Mouse (Mus musculus) cerebellum, postnatal 25 days (tissue): ENCODE measurements around the gene Hsd11b2.

Source experiments
- DNase-seq, 2 experiments: peaks; one replicate each; pipeline ENCODE4 v3.0.0; 2021; ENCODE audit warnings: mixed read lengths in 2 of 2

Gene Hsd11b2

GRCm38 (mm10) chr8:105528206-105528605 is 9.7 kb downstream of the Hsd11b2 start:
- no peak for DNase-seq

GRCm38 (mm10) chr8:105529271-105529670 is 10.7 kb downstream of the Hsd11b2 start:
- no peak for DNase-seq

GRCm38 (mm10) chr8:105531774-105532173 is 13.2 kb downstream of the Hsd11b2 start:
- peak in 1 of 2 experiments; percentile 72 for DNase-seq

- no peak for DNase-seq
Observed at GRCm38 (mm10) chr8:105533439-105533838, 14.9 kb downstream of the Hsd11b2 start.

GRCm38 (mm10) chr8:105533892-105534329 is 15.4 kb downstream of the Hsd11b2 start:
- peak; percentile 80 to 88 for DNase-seq

GRCm38 (mm10) chr8:105536546-105536945 is 18.0 kb downstream of the Hsd11b2 start:
- DNase-seq, result peak in 1 of 2 experiments; percentile 23

- peak; percentile 80 to 84 for DNase-seq
Observed at GRCm38 (mm10) chr8:105537011-105537677, 18.6 kb downstream of the Hsd11b2 start.

- DNase-seq, result no peak
Observed at GRCm38 (mm10) chr8:105538940-105539339, 20.4 kb downstream of the Hsd11b2 start.

- DNase-seq, result no peak
Observed at GRCm38 (mm10) chr8:105542032-105542656, 23.6 kb downstream of the Hsd11b2 start.

- no peak for DNase-seq
Observed at GRCm38 (mm10) chr8:105542808-105543207, 24.3 kb downstream of the Hsd11b2 start.

GRCm38 (mm10) chr8:105543703-105544102 is 25.1 kb downstream of the Hsd11b2 start:
- no peak for DNase-seq

GRCm38 (mm10) chr8:105544544-105545205 is 26.1 kb downstream of the Hsd11b2 start:
- DNase-seq, result peak in 1 of 2 experiments; percentile 49

- peak in 1 of 2 experiments; percentile 47 for DNase-seq
Observed at GRCm38 (mm10) chr8:105545249-105545648, 26.7 kb downstream of the Hsd11b2 start.

- peak in 1 of 2 experiments; percentile 48 for DNase-seq
Observed at GRCm38 (mm10) chr8:105546384-105547350, 28.1 kb downstream of the Hsd11b2 start.

- DNase-seq, result no peak
Observed at GRCm38 (mm10) chr8:105549506-105549905, 31.0 kb downstream of the Hsd11b2 start.

- no peak for DNase-seq
Observed at GRCm38 (mm10) chr8:105550083-105550482, 31.5 kb downstream of the Hsd11b2 start.

- no peak for DNase-seq
Observed at GRCm38 (mm10) chr8:105552032-105552431, 33.5 kb downstream of the Hsd11b2 start.

GRCm38 (mm10) chr8:105552824-105553223 is 34.3 kb downstream of the Hsd11b2 start:
- DNase-seq, result no peak

GRCm38 (mm10) chr8:105554087-105554486 is 35.5 kb downstream of the Hsd11b2 start:
- peak; percentile 69 to 80 for DNase-seq

- no peak for DNase-seq
Observed at GRCm38 (mm10) chr8:105555230-105555629, 36.7 kb downstream of the Hsd11b2 start.

GRCm38 (mm10) chr8:105562863-105563262 is 44.3 kb downstream of the Hsd11b2 start:
- no peak for DNase-seq

GRCm38 (mm10) chr8:105563871-105564270 is 45.3 kb downstream of the Hsd11b2 start:
- DNase-seq, result no peak
